Mouse (Mus musculus) retina, embryonic 14.5 days (tissue): ENCODE measurements around the gene Fam53b.

Source experiments
- DNase-seq: peaks from one replicate; pipeline ENCODE4 v3.0.0-alpha.2; 2015; ENCODE audit warnings: low spot score

Fam53b gene

GRCm38 (mm10) chr7:132765629-132766186 is 48.0 kb downstream of the Fam53b start:
- no peak for DNase-seq

- no peak for DNase-seq
Observed at GRCm38 (mm10) chr7:132764896-132765491, 48.7 kb downstream of the Fam53b start.

GRCm38 (mm10) chr7:132764314-132764713 is 49.4 kb downstream of the Fam53b start:
- no peak for DNase-seq

GRCm38 (mm10) chr7:132763911-132764310 is 49.8 kb downstream of the Fam53b start:
- no peak for DNase-seq

- no peak for DNase-seq
Observed at GRCm38 (mm10) chr7:132763351-132763750, 50.3 kb downstream of the Fam53b start.

GRCm38 (mm10) chr7:132761409-132761808 is 52.3 kb downstream of the Fam53b start:
- no peak for DNase-seq

- no peak for DNase-seq
Observed at GRCm38 (mm10) chr7:132760589-132761180, 53.0 kb downstream of the Fam53b start.

- DNase-seq, result no peak
Observed at GRCm38 (mm10) chr7:132759926-132760325, 53.8 kb downstream of the Fam53b start.

GRCm38 (mm10) chr7:132759405-132759891 is 54.2 kb downstream of the Fam53b start:
- no peak for DNase-seq

- peak; percentile 23 for DNase-seq
Observed at GRCm38 (mm10) chr7:132758875-132759274, 54.8 kb downstream of the Fam53b start.

- DNase-seq, result no peak
Observed at GRCm38 (mm10) chr7:132756325-132756724, 57.4 kb downstream of the Fam53b start.

GRCm38 (mm10) chr7:132754389-132754750 is 59.3 kb downstream of the Fam53b start:
- DNase-seq, result no peak

GRCm38 (mm10) chr7:132753518-132754388 is 59.9 kb downstream of the Fam53b start:
- no peak for DNase-seq

- no peak for DNase-seq
Observed at GRCm38 (mm10) chr7:132751716-132752115, 62.0 kb downstream of the Fam53b start.

GRCm38 (mm10) chr7:132749504-132749903 is 64.2 kb downstream of the Fam53b start:
- no peak for DNase-seq

- no peak for DNase-seq
Observed at GRCm38 (mm10) chr7:132748076-132748769, 65.5 kb downstream of the Fam53b start.

GRCm38 (mm10) chr7:132747096-132747495 is 66.6 kb downstream of the Fam53b start:
- no peak for DNase-seq

- DNase-seq, result no peak
Observed at GRCm38 (mm10) chr7:132742912-132743311, 70.8 kb downstream of the Fam53b start.

- no peak for DNase-seq
Observed at GRCm38 (mm10) chr7:132739829-132740228, 73.9 kb downstream of the Fam53b start.

GRCm38 (mm10) chr7:132738844-132739243 is 74.8 kb downstream of the Fam53b start:
- DNase-seq, result no peak

- peak; percentile 45 for DNase-seq
Observed at GRCm38 (mm10) chr7:132736099-132736862, 77.4 kb downstream of the Fam53b start.
